ENCODE assay signal across 19 mouse cellular contexts in genomic region chr1:132075576-132075975, GRCm38 (mm10). TPM values are rescaled to one million over a fixed set of nuclear protein-coding genes. Genes with fewer than 3 reads are reported as not detected.
DNase-seq lines count a peak whose midpoint lies in the region; ATAC-seq and TF ChIP-seq lines count a peak whose summit lies in the region.
"Had no signal": no experiment of that assay in that cellular context is flagged by ENCODE, and none has a peak within 500 bp of the region (broad histone marks: within the 10 kb centered on the region; RNA-seq: fewer than 3 reads in every experiment).

No protein-coding gene starts in this region.

- DNase-seq in liver, postnatal 0 days, result peak; percentile 11
- DNase-seq in kidney, adult 8-10 months, result peak; percentile 75 to 86
- peak; percentile 64 for DNase-seq in large intestine, adult 2 months (ENCODE audit: low read depth, low spot score)
- no peak for DNase-seq in ovary, postnatal 10 days (ENCODE audit: low spot score)
- DNase-seq in spleen, postnatal 36 days (ENCODE audit: low spot score in 2 of 2), result no peak
- DNase-seq: adrenal gland, adult 8-10 months; cerebellum, adult 11-12 months; cerebellum, postnatal 10 days; lung, embryonic 14.5 days; right cerebral cortex, postnatal 14 days; spleen, adult 18-20 months; thymus, postnatal 36 days had no signal

- H3K27ac ChIP-seq in liver, postnatal 0 days (ENCODE audit: low read depth), result no peak overlapping the region
- H3K27ac ChIP-seq in liver, embryonic 12.5 days, result no peak overlapping the region
- H3K27ac ChIP-seq: hindbrain, embryonic 12.5 days; left cerebral cortex, adult 2 months; limb, embryonic 15.5 days; midbrain, embryonic 12.5 days had no signal

- no peaks in the 10 kb centered on the region for H3K27me3 ChIP-seq in liver, postnatal 0 days (ENCODE audit: insufficient read depth, low read length)
- peaks cover 8% of the 10 kb centered on the region; the same call in 1 of the 2 replicates for H3K27me3 ChIP-seq in liver, embryonic 12.5 days (replicated peaks)
- H3K27me3 ChIP-seq: limb, embryonic 15.5 days had no signal

- no peak for TF ChIP-seq CTCF in liver, postnatal 0 days (IDR thresholded peaks at IDR 0.05; ENCODE audit: low read depth)

- H3K36me3 ChIP-seq in liver, postnatal 0 days (replicated peaks; ENCODE audit: insufficient read depth, low read length), result no peaks in the 10 kb centered on the region
- no peaks in the 10 kb centered on the region for H3K36me3 ChIP-seq in liver, embryonic 12.5 days
- H3K36me3 ChIP-seq: hindbrain, embryonic 12.5 days; limb, embryonic 15.5 days; midbrain, embryonic 12.5 days had no signal

- no peak for TF ChIP-seq EP300 in liver, postnatal 0 days (IDR thresholded peaks at IDR 0.05; ENCODE audit: low read depth)

- no peaks in the 10 kb centered on the region for H3K4me1 ChIP-seq in liver, postnatal 0 days (ENCODE audit: insufficient read depth)
- no peaks in the 10 kb centered on the region for H3K4me1 ChIP-seq in liver, embryonic 12.5 days
- H3K4me1 ChIP-seq: hindbrain, embryonic 12.5 days; midbrain, embryonic 12.5 days had no signal

- no peak overlapping the region for H3K4me3 ChIP-seq in liver, postnatal 0 days (ENCODE audit: low read depth, low read length)
- no peak overlapping the region for H3K4me3 ChIP-seq in liver, embryonic 12.5 days
- H3K4me3 ChIP-seq: hindbrain, embryonic 12.5 days; left cerebral cortex, adult 2 months; limb, embryonic 15.5 days; midbrain, embryonic 12.5 days had no signal

- no peak overlapping the region for H3K9ac ChIP-seq in liver, postnatal 0 days (replicated peaks)
- H3K9ac ChIP-seq in liver, embryonic 12.5 days, result no peak overlapping the region
- H3K9ac ChIP-seq: hindbrain, embryonic 12.5 days; limb, embryonic 15.5 days; lung, embryonic 14.5 days; midbrain, embryonic 12.5 days had no signal

- H3K4me2 ChIP-seq in liver, postnatal 0 days (ENCODE audit: low read depth, low read length), result no peak overlapping the region
- no peak overlapping the region for H3K4me2 ChIP-seq in liver, embryonic 12.5 days
- H3K4me2 ChIP-seq: hindbrain, embryonic 12.5 days; limb, embryonic 15.5 days; lung, embryonic 14.5 days; midbrain, embryonic 12.5 days had no signal

- no peaks in the 10 kb centered on the region for H3K9me3 ChIP-seq in liver, postnatal 0 days (ENCODE audit: low read length)
- H3K9me3 ChIP-seq in liver, embryonic 12.5 days (replicated peaks), result no peaks in the 10 kb centered on the region
- H3K9me3 ChIP-seq: hindbrain, embryonic 12.5 days; limb, embryonic 15.5 days; midbrain, embryonic 12.5 days had no signal

- WGBS in liver, postnatal 0 days (ENCODE audit: insufficient replicate concordance), result 78% methylated on average over 10 of the region's 10 CpGs
- WGBS in liver, embryonic 12.5 days (ENCODE audit: insufficient replicate concordance), result 75% methylated on average over 10 of the region's 10 CpGs
- WGBS in large intestine, adult 2 months, result 34% methylated on average over 10 of the region's 10 CpGs

- no peak for ATAC-seq in liver, postnatal 0 days
- ATAC-seq in liver, embryonic 12.5 days, result no peak
- peak; percentile 59; the same call in 1 of the 2 replicates for ATAC-seq in erythroid progenitor cell, adult 5-6 weeks (replicated peaks; ENCODE audit: low FRiP score, poor library complexity, severe bottlenecking)
- ATAC-seq: activated CD4-positive, CD25-positive, alpha-beta regulatory T cell, adult 4 months had no signal

RNA-seq across cellular contexts. Expression of gene Mfsd4a, which starts 7.7 kb away (rescaled TPM):
- 2.3 and 2.8 TPM in 2 replicates for polyA plus RNA-seq in liver, postnatal 0 days (2015; fragmentation: Nextera tagmentation; extraction: Ambion mirVana)
- polyA plus RNA-seq in liver, embryonic 12.5 days (2016; fragmentation: Nextera tagmentation; extraction: Ambion mirVana), result 8.2 and 8.5 TPM in 2 replicates
- 0.72 TPM in 1 of 2 replicates, not detected in the other for total RNA-seq in erythroid progenitor cell, adult 5-6 weeks (2015; ENCODE audit: low replicate concordance)
- total RNA-seq in erythroid progenitor cell, adult 5-6 weeks (2017; ENCODE audit: low replicate concordance), result 0.15 and 5.4 TPM in 2 replicates
- polyA plus RNA-seq in large intestine, adult 2 months (2012; rRNA removed), result 26.1 and 31.4 TPM in 2 replicates

Comparison
In these comparisons a context has a peak if more than half of its experiments do, and no peak if none do; other contexts are left out.
1. DNase-seq: peak in liver, postnatal 0 days (single experiment), kidney, adult 8-10 months (2 of 2) and large intestine, adult 2 months (single experiment); none in ovary, postnatal 10 days (single experiment) and spleen, postnatal 36 days (0 of 2).